Mouse (Mus musculus) hindbrain, embryonic 15.5 days (tissue): ENCODE results near the gene Pheta1. TPM values are rescaled to one million over a fixed set of nuclear protein-coding genes. Genes with fewer than 3 reads are reported as not detected.
A peak's percentile ranks its signal among the peaks of the same experiment; 100 is the strongest.

Source experiments
- ATAC-seq: fragments of 200-750 bp; cut with Nextera tagmentation; 2 replicates; pipeline ENCODE4 v1.8.0; 2017; ENCODE audit warnings: low read depth, moderate number of reproducible peaks, moderate TSS enrichment; ENCODE audit not compliant: low FRiP score
- H3K27ac ChIP-seq: fragments of 300-500 bp; sonication (generic); replicated peaks from 2 replicates; pipeline ENCODE4 v1.5.1; 2015; ENCODE audit warnings: mild to moderate bottlenecking, inconsistent platforms
- H3K27me3 ChIP-seq: fragments of 300-500 bp; sonication (generic); 2 replicates; pipeline ENCODE4 v1.6.1; 2015; ENCODE audit warnings: control low read depth, inconsistent platforms
- H3K36me3 ChIP-seq: fragments of 300-500 bp; sonication (generic); 2 replicates; pipeline ENCODE4 v1.6.1; 2015; ENCODE audit warnings: control low read depth, inconsistent platforms
- H3K4me1 ChIP-seq: fragments of 300-500 bp; sonication (generic); replicated peaks from 2 replicates; pipeline ENCODE4 v1.6.1; 2015; ENCODE audit warnings: control low read depth, inconsistent platforms
- H3K4me2 ChIP-seq: fragments of 300-500 bp; sonication (generic); 2 replicates; pipeline ENCODE4 v1.6.1; 2015; ENCODE audit warnings: moderate library complexity, mild to moderate bottlenecking, inconsistent platforms
- H3K4me3 ChIP-seq: fragments of 300-500 bp; sonication (generic); 2 replicates; pipeline ENCODE4 v1.5.1; 2015; ENCODE audit warnings: mild to moderate bottlenecking, inconsistent platforms
- H3K9ac ChIP-seq: fragments of 300-500 bp; sonication (generic); 2 replicates; pipeline ENCODE4 v1.6.1; 2015; ENCODE audit warnings: inconsistent platforms
- H3K9me3 ChIP-seq: fragments of 300-500 bp; sonication (generic); 2 replicates; pipeline ENCODE4 v1.6.1; 2016; ENCODE audit warnings: control low read depth, inconsistent platforms
- WGBS: fragments of 180-500 bp; shearing (Covaris S2); methylation state at CpG from one replicate; pipeline ENCODE4 v1.1.7; 2015; 5-methylcytosine and 5-hydroxymethylcytosine counted together
- polyA plus RNA-seq: library from polyadenylated mRNA; unstranded; fragments of >200 nt; fragmentation: Nextera tagmentation; extraction: Ambion mirVana; gene quantifications from 2 replicates; pipeline ENCODE4 v1.2.1, GENCODE M21; 2015

The Pheta1 gene
- polyA plus RNA-seq, result 40.3 and 42.0 TPM in 2 replicates

- H3K9ac ChIP-seq, result peak within 1 kb of the TSS; percentile 76
- H3K4me1 ChIP-seq, result peaks cover 37% of the 10 kb centered on the region
- H3K9me3 ChIP-seq, result no peaks in the 10 kb centered on the region
- peaks cover 17% of the 10 kb centered on the region for H3K27me3 ChIP-seq
- H3K4me3 ChIP-seq, result peak within 1 kb of the TSS; percentile 73
- H3K36me3 ChIP-seq, result peaks cover 11% of the 10 kb centered on the region; the same call in 1 of the 2 replicates
- 0% methylated on average over 40 of the region's 42 CpGs for WGBS
- peak; percentile 92 for ATAC-seq
- peak within 1 kb of the TSS; percentile 54 for H3K27ac ChIP-seq
- peak within 1 kb of the TSS; percentile 82 for H3K4me2 ChIP-seq
Observed at GRCm38 (mm10) chr5:121848743-121849142, at the start of gene Pheta1. Gene Pheta1 (plus strand): TSS chr5:121848984.

GRCm38 (mm10) chr5:121807186-121807585 is 41.6 kb upstream of the Pheta1 start:
- Histone ChIP-seq H3K4me1 (no peaks in the 10 kb centered on the region; the same call in 1 of the 2 replicates), H3K4me3 (no peak overlapping the region), H3K36me3 (peaks cover 35% of the 10 kb centered on the region), H3K27ac (no peak overlapping the region), H3K9ac (no peak overlapping the region), H3K4me2 (no peak overlapping the region), H3K9me3 (no peaks in the 10 kb centered on the region), H3K27me3 (no peaks in the 10 kb centered on the region)
- no peak for ATAC-seq
- 79% methylated on average over 3 of the region's 3 CpGs for WGBS

- Histone ChIP-seq H3K4me1 (no peaks in the 10 kb centered on the region; the same call in 1 of the 2 replicates), H3K9ac (no peak overlapping the region), H3K27ac (no peak overlapping the region), H3K27me3 (no peaks in the 10 kb centered on the region), H3K4me2 (no peak overlapping the region), H3K9me3 (no peaks in the 10 kb centered on the region), H3K36me3 (peaks cover 34% of the 10 kb centered on the region), H3K4me3 (no peak overlapping the region)
- WGBS, result 92% methylated on average over 2 of the region's 2 CpGs
- no peak for ATAC-seq
Observed at GRCm38 (mm10) chr5:121808202-121808601, 40.6 kb upstream of the Pheta1 start.

- 74% methylated on average over 5 of the region's 5 CpGs for WGBS
- no peaks in the 10 kb centered on the region for H3K9me3 ChIP-seq
- peaks cover 36% of the 10 kb centered on the region for H3K36me3 ChIP-seq
Observed at GRCm38 (mm10) chr5:121809667-121810224, 39.0 kb upstream of the Pheta1 start.

GRCm38 (mm10) chr5:121810331-121811151 is 38.2 kb upstream of the Pheta1 start:
- no peak overlapping the region for H3K27ac ChIP-seq
- H3K4me3 ChIP-seq, result no peak overlapping the region

More at GRCm38 (mm10) chr5:121809667-121810224, 39.0 kb upstream of the Pheta1 start:
- Histone ChIP-seq H3K4me2 (no peak overlapping the region), H3K9ac (no peak overlapping the region), H3K27me3 (no peaks in the 10 kb centered on the region), H3K4me1 (no peaks in the 10 kb centered on the region; the same call in 1 of the 2 replicates), H3K27ac (no peak overlapping the region), H3K4me3 (no peak overlapping the region)
- no peak for ATAC-seq

GRCm38 (mm10) chr5:121811485-121811931 is 37.3 kb upstream of the Pheta1 start:
- 88% methylated on average over 5 of the region's 5 CpGs for WGBS
- no peak overlapping the region for H3K4me2 ChIP-seq
- H3K4me1 ChIP-seq, result no peaks in the 10 kb centered on the region; the same call in 1 of the 2 replicates
- H3K27ac ChIP-seq, result peak overlapping the region; percentile 49; the same call in 1 of the 2 replicates
- no peak overlapping the region for H3K9ac ChIP-seq
- no peaks in the 10 kb centered on the region for H3K27me3 ChIP-seq
- H3K36me3 ChIP-seq, result peaks cover 43% of the 10 kb centered on the region
- H3K4me3 ChIP-seq, result no peak overlapping the region
- no peaks in the 10 kb centered on the region for H3K9me3 ChIP-seq
- ATAC-seq, result no peak

More at GRCm38 (mm10) chr5:121810331-121811151, 38.2 kb upstream of the Pheta1 start:
- H3K27me3 ChIP-seq, result no peaks in the 10 kb centered on the region
- H3K36me3 ChIP-seq, result peaks cover 36% of the 10 kb centered on the region
- ATAC-seq, result no peak
- H3K9me3 ChIP-seq, result no peaks in the 10 kb centered on the region
- H3K9ac ChIP-seq, result no peak overlapping the region
- no peak overlapping the region for H3K4me2 ChIP-seq
- WGBS, result 92% methylated on average over 17 of the region's 17 CpGs
- H3K4me1 ChIP-seq, result no peaks in the 10 kb centered on the region; the same call in 1 of the 2 replicates

- no peak overlapping the region for H3K4me2 ChIP-seq
- no peak overlapping the region; the same call in 1 of the 2 replicates for H3K27ac ChIP-seq
- no peak for ATAC-seq
- no peaks in the 10 kb centered on the region for H3K27me3 ChIP-seq
- peaks cover 54% of the 10 kb centered on the region for H3K36me3 ChIP-seq
- H3K9ac ChIP-seq, result no peak overlapping the region
- no peak overlapping the region for H3K4me3 ChIP-seq
- H3K9me3 ChIP-seq, result no peaks in the 10 kb centered on the region
- 92% methylated on average over 7 of the region's 7 CpGs for WGBS
- no peaks in the 10 kb centered on the region; the same call in 1 of the 2 replicates for H3K4me1 ChIP-seq
Observed at GRCm38 (mm10) chr5:121812526-121813243, 36.1 kb upstream of the Pheta1 start.

GRCm38 (mm10) chr5:121813744-121814143 is 35.0 kb upstream of the Pheta1 start:
- ATAC-seq, result 0 out of 2 replicates have a peak, but pooled peaks have one; percentile 12
- Histone ChIP-seq H3K4me3 (no peak overlapping the region), H3K9ac (no peak overlapping the region), H3K4me2 (no peak overlapping the region), H3K27ac (no peak overlapping the region), H3K4me1 (no peaks in the 10 kb centered on the region; the same call in 1 of the 2 replicates), H3K36me3 (peaks cover 61% of the 10 kb centered on the region), H3K27me3 (no peaks in the 10 kb centered on the region), H3K9me3 (no peaks in the 10 kb centered on the region)
- 92% methylated on average over 10 of the region's 10 CpGs for WGBS

GRCm38 (mm10) chr5:121815067-121815466 is 33.7 kb upstream of the Pheta1 start:
- no peak overlapping the region for H3K9ac ChIP-seq
- H3K4me1 ChIP-seq, result no peaks in the 10 kb centered on the region
- ATAC-seq, result 0 out of 2 replicates have a peak, but pooled peaks have one; percentile 39
- no peaks in the 10 kb centered on the region for H3K27me3 ChIP-seq
- H3K4me3 ChIP-seq, result no peak overlapping the region
- 79% methylated on average over 3 of the region's 3 CpGs for WGBS
- H3K36me3 ChIP-seq, result peaks cover 71% of the 10 kb centered on the region
- H3K27ac ChIP-seq, result no peak overlapping the region
- no peak overlapping the region for H3K4me2 ChIP-seq
- H3K9me3 ChIP-seq, result no peaks in the 10 kb centered on the region

- H3K36me3 ChIP-seq, result peaks cover 75% of the 10 kb centered on the region
- no peak for ATAC-seq
- no peak overlapping the region for H3K9ac ChIP-seq
- no peak overlapping the region for H3K4me3 ChIP-seq
- H3K9me3 ChIP-seq, result no peaks in the 10 kb centered on the region
- H3K27me3 ChIP-seq, result no peaks in the 10 kb centered on the region
- H3K27ac ChIP-seq, result no peak overlapping the region
- WGBS, result 91% methylated on average over 8 of the region's 8 CpGs
- H3K4me1 ChIP-seq, result no peaks in the 10 kb centered on the region
- H3K4me2 ChIP-seq, result no peak overlapping the region
Observed at GRCm38 (mm10) chr5:121815867-121816380, 32.9 kb upstream of the Pheta1 start.

- Histone ChIP-seq H3K36me3 (peaks cover 72% of the 10 kb centered on the region), H3K9ac (no peak overlapping the region), H3K9me3 (no peaks in the 10 kb centered on the region), H3K4me2 (no peak overlapping the region), H3K4me3 (no peak overlapping the region), H3K27ac (no peak overlapping the region), H3K27me3 (no peaks in the 10 kb centered on the region), H3K4me1 (no peaks in the 10 kb centered on the region)
- WGBS, result 98% methylated on average over 2 of the region's 2 CpGs
- no peak for ATAC-seq
Observed at GRCm38 (mm10) chr5:121816611-121817010, 32.2 kb upstream of the Pheta1 start.
